Mouse (Mus musculus): ENCODE data around the gene Cx3cr1.

DNA sequence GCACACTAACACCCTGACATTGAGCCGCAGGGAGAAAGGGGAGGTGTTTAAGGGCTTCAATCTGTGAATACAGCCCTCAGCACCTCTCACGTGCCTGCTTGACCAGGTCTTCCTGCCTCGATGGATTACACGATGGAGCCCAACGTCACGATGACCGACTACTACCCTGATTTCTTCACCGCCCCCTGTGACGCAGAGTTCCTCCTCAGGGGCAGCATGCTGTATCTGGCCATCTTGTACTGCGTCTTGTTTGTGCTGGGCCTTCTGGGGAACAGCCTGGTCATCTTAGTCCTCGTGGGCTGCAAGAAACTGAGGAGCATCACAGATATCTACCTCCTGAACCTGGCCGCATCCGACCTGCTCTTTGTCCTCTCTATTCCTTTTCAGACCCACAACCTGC is 24.0 kb upstream of the Cx3cr1 start:
- TF ChIP-seq POLR2A (IDR thresholded peaks at IDR 0.05; ENCODE audit: low read depth, low read length) (no peak), CTCF (IDR thresholded peaks at IDR 0.05; ENCODE audit: extremely low read depth, insufficient read depth, insufficient read length, insufficient replicate concordance) (no peak)

Data from spleen, adult 2 months (tissue).